Mouse (Mus musculus) forebrain, embryonic 13.5 days (tissue): ENCODE results near the gene Slc16a2. TPM values are rescaled to one million over a fixed set of nuclear protein-coding genes. Genes with fewer than 3 reads are reported as not detected.

Experiments used
- ATAC-seq: fragments of 200-750 bp; cut with Nextera tagmentation; 2 replicates; pipeline ENCODE4 v1.8.0; 2017
- H3K27ac ChIP-seq: fragments of 300-500 bp; sonication (generic); 2 replicates; pipeline ENCODE4 v1.5.1; 2015; ENCODE audit warnings: inconsistent platforms, mild to moderate bottlenecking, moderate library complexity
- H3K27me3 ChIP-seq: fragments of 300-500 bp; sonication (generic); 2 replicates; pipeline ENCODE4 v1.6.1; 2015; ENCODE audit warnings: mild to moderate bottlenecking, inconsistent platforms
- H3K36me3 ChIP-seq: fragments of 300-500 bp; sonication (generic); 2 replicates; pipeline ENCODE4 v1.6.1; 2015; ENCODE audit warnings: mild to moderate bottlenecking, inconsistent platforms; ENCODE audit not compliant: poor library complexity, severe bottlenecking
- H3K4me1 ChIP-seq: fragments of 300-500 bp; sonication (generic); 2 replicates; pipeline ENCODE4 v1.6.1; 2015; ENCODE audit warnings: inconsistent platforms
- H3K4me2 ChIP-seq: fragments of 300-500 bp; sonication (generic); 2 replicates; pipeline ENCODE4 v1.6.1; 2015; ENCODE audit warnings: inconsistent platforms, mild to moderate bottlenecking, moderate library complexity
- H3K4me3 ChIP-seq: fragments of 300-500 bp; sonication (generic); 2 replicates; pipeline ENCODE4 v1.5.1; 2015; ENCODE audit warnings: mild to moderate bottlenecking, inconsistent platforms
- H3K9ac ChIP-seq: fragments of 300-500 bp; sonication (generic); 2 replicates; pipeline ENCODE4 v1.6.1; 2015; ENCODE audit warnings: mild to moderate bottlenecking, inconsistent platforms
- H3K9me3 ChIP-seq: fragments of 300-500 bp; sonication (generic); replicated peaks from 2 replicates; pipeline ENCODE4 v1.6.1; 2016; ENCODE audit warnings: inconsistent platforms
- WGBS: fragments of 180-500 bp; shearing (Covaris S2); methylation state at CpG from one replicate; pipeline ENCODE4 v1.1.7; 2015; 5-methylcytosine and 5-hydroxymethylcytosine counted together
- polyA plus RNA-seq: library from polyadenylated mRNA; unstranded; fragments of >200 nt; fragmentation: Nextera tagmentation; extraction: Ambion mirVana; gene quantifications from 2 replicates; pipeline ENCODE4 v1.2.1, GENCODE M21; 2015

The Slc16a2 gene
- polyA plus RNA-seq, 1 experiment from 2014 or later: 14.4 TPM

GRCm38 (mm10) chrX:103796961-103797360 lies 24.8 kb downstream of the Slc16a2 start:
- ATAC-seq: no peak
- Histone ChIP-seq H3K4me2 (no peak overlapping the region), H3K4me1 (no peaks in the 10 kb centered on the region), H3K9me3 (no peaks in the 10 kb centered on the region), H3K36me3 (no peaks in the 10 kb centered on the region), H3K27me3 (peaks cover 58% of the 10 kb centered on the region), H3K4me3 (no peak overlapping the region), H3K27ac (no peak overlapping the region), H3K9ac (no peak overlapping the region)
- 85% methylated on average over 1 of the region's 1 CpGs for WGBS

GRCm38 (mm10) chrX:103795506-103795905 lies 26.3 kb downstream of the Slc16a2 start:
- no peak for ATAC-seq
- H3K4me1 ChIP-seq: no peaks in the 10 kb centered on the region

GRCm38 (mm10) chrX:103791329-103791728 lies 30.5 kb downstream of the Slc16a2 start:
- Histone ChIP-seq H3K4me2 (no peak overlapping the region), H3K4me1 (no peaks in the 10 kb centered on the region), H3K36me3 (no peaks in the 10 kb centered on the region), H3K9me3 (no peaks in the 10 kb centered on the region), H3K27me3 (peaks cover 37% of the 10 kb centered on the region), H3K27ac (no peak overlapping the region), H3K9ac (no peak overlapping the region), H3K4me3 (no peak overlapping the region)
- no peak for ATAC-seq
- WGBS: 87% methylated on average over 2 of the region's 2 CpGs

More at GRCm38 (mm10) chrX:103795506-103795905, 26.3 kb downstream of the Slc16a2 start:
- Histone ChIP-seq H3K9ac (no peak overlapping the region), H3K27me3 (peaks cover 68% of the 10 kb centered on the region), H3K9me3 (no peaks in the 10 kb centered on the region), H3K27ac (no peak overlapping the region), H3K4me2 (no peak overlapping the region), H3K4me3 (no peak overlapping the region), H3K36me3 (no peaks in the 10 kb centered on the region)
- WGBS: 82% methylated on average over 5 of the region's 5 CpGs

GRCm38 (mm10) chrX:103785681-103786080 lies 36.1 kb downstream of the Slc16a2 start:
- Histone ChIP-seq H3K9ac (no peak overlapping the region), H3K27me3 (peaks cover 32% of the 10 kb centered on the region; the same call in 1 of the 2 replicates), H3K4me2 (no peak overlapping the region), H3K4me1 (no peaks in the 10 kb centered on the region), H3K36me3 (no peaks in the 10 kb centered on the region), H3K9me3 (no peaks in the 10 kb centered on the region), H3K27ac (no peak overlapping the region), H3K4me3 (no peak overlapping the region)
- ATAC-seq: no peak
- 77% methylated on average over 2 of the region's 2 CpGs for WGBS

DNA sequence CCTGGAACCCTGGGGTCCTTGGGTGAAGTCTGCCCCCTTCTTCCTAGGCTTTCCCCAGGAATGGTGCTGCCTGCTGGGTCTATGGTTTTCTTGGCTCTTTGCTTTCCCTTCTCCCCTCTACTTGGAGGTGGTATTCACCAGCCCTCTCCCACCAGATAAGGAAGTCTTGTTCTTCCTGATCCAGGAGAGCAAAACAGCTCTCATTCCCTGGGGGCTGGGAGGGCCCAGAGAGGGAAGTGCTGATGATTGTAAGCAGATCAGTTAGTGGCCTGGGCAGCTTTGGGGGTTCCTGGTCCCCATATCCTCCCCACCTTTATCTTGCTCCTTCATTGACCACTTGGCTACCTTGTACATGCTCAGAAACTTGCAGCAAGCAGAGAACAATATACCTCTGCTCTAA lies 45.4 kb downstream of the Slc16a2 start:
- H3K9ac ChIP-seq: no peak overlapping the region
- H3K4me3 ChIP-seq: no peak overlapping the region
- no peaks in the 10 kb centered on the region for H3K9me3 ChIP-seq
- H3K36me3 ChIP-seq: no peaks in the 10 kb centered on the region
- no peak overlapping the region for H3K27ac ChIP-seq
- peaks cover 54% of the 10 kb centered on the region for H3K27me3 ChIP-seq
- H3K4me1 ChIP-seq: no peaks in the 10 kb centered on the region
- no peak overlapping the region for H3K4me2 ChIP-seq
- ATAC-seq: no peak

DNA sequence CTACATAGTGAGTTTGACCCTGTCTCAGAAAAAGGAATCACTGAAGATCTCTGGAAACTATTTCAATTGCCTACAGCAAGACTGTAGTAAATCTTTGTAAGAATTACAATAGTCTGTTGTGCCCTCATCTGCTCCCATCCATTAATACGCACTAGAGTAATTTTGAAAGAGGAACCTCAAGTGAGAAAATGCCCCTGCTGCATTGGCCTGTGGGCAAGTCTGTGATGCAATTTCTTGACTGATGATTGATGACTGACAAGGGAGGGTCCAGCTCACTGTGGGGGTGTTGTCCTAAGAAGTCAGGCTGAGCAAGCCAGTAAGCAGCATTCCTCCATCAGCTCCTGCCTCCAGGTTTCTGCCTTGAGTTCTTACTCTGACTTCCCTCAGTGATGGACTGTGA lies 75.6 kb downstream of the Slc16a2 start:
- Histone ChIP-seq H3K4me3 (no peak overlapping the region), H3K9ac (no peak overlapping the region), H3K9me3 (no peaks in the 10 kb centered on the region), H3K4me2 (no peak overlapping the region), H3K27ac (no peak overlapping the region), H3K4me1 (peaks cover 15% of the 10 kb centered on the region), H3K27me3 (peaks cover 47% of the 10 kb centered on the region), H3K36me3 (no peaks in the 10 kb centered on the region)
- 87% methylated on average over 1 of the region's 1 CpGs for WGBS
- no peak for ATAC-seq

DNA sequence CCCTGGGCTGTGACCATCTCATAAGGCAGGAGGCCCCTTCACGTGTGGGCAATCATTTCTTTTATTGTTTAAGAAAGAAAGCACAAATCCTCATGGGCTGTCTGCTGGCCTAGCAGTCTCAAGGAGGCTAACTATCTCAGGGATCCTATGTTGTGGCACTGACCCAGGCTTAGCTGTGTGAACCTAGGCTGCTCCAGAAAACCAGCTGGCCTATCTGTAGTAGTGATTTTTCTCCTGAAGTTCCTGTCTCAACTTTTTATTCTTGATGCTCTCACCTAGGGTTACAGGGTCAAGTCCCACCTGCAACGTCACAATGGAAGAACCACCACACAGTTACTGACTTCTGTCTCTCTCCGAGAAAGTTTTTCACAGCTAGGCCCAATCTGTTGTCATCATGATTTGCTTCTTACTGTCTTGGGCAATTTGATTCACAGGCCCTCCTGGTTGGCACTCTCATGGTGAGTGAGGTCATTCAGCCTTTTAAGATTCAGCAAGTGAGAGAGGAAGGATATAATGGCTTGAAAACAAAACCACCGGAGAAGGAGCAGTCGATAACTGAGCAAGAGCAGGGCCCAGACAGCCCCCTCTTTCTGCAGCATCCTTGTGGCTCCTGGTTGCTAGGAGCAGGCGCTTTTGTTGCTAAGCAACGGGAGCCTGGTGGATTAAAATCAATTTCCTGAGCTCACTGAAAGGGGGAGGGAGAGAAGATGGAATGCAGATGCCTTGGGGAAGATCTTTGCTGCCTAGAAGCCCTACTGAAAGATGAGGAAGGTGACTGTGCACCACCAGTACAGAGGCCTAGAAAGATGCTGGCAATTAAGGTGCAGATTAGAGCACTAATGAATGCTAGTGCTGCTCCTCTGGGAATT lies 77.4 kb downstream of the Slc16a2 start:
- peak overlapping the region; percentile 55 for H3K27ac ChIP-seq
- WGBS: 21% methylated on average over 7 of the region's 7 CpGs

DNA sequence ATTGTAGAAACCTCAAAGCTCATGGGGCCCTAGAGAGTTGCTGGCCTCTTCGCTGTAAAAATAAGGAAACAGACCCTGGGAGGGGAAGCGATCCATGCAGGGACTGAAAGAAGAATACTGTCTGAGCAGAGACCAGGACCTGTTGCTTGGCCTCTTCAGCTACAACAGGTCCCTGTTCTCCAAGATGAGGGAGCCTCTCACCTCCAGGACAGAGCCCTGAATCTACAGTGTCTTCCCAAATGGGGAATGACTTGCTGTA lies 79.8 kb downstream of the Slc16a2 start:
- ATAC-seq: no peak
- Histone ChIP-seq H3K36me3 (no peaks in the 10 kb centered on the region), H3K4me3 (no peak overlapping the region), H3K4me2 (no peak overlapping the region), H3K9me3 (no peaks in the 10 kb centered on the region), H3K4me1 (peaks cover 15% of the 10 kb centered on the region), H3K9ac (no peak overlapping the region), H3K27ac (no peak overlapping the region), H3K27me3 (peaks cover 68% of the 10 kb centered on the region)
- WGBS: 76% methylated on average over 2 of the region's 2 CpGs

More for the DNA sequence above, 77.4 kb downstream of the Slc16a2 start:
- no peaks in the 10 kb centered on the region for H3K9me3 ChIP-seq
- peaks cover 61% of the 10 kb centered on the region for H3K27me3 ChIP-seq
- no peaks in the 10 kb centered on the region for H3K36me3 ChIP-seq
- peak overlapping the region; percentile 6; the same call in 1 of the 2 replicates for H3K4me2 ChIP-seq
- no peak overlapping the region for H3K9ac ChIP-seq
- H3K4me3 ChIP-seq: no peak overlapping the region
- peak; percentile 97 for ATAC-seq
- H3K4me1 ChIP-seq: peaks cover 15% of the 10 kb centered on the region

- Histone ChIP-seq H3K27ac (no peak overlapping the region), H3K9ac (no peak overlapping the region), H3K4me3 (no peak overlapping the region), H3K4me1 (peaks cover 15% of the 10 kb centered on the region), H3K27me3 (peaks cover 67% of the 10 kb centered on the region), H3K4me2 (no peak overlapping the region), H3K9me3 (no peaks in the 10 kb centered on the region), H3K36me3 (no peaks in the 10 kb centered on the region)
- WGBS: 72% methylated on average over 6 of the region's 13 CpGs
- ATAC-seq: no peak
Measured at GRCm38 (mm10) chrX:103741215-103742056, 80.3 kb downstream of the Slc16a2 start.

- no peak overlapping the region for H3K9ac ChIP-seq
- H3K4me3 ChIP-seq: no peak overlapping the region
- H3K36me3 ChIP-seq: no peaks in the 10 kb centered on the region
- H3K27ac ChIP-seq: no peak overlapping the region
- 81% methylated on average over 7 of the region's 7 CpGs for WGBS
- no peak overlapping the region for H3K4me2 ChIP-seq
- peaks cover 73% of the 10 kb centered on the region for H3K27me3 ChIP-seq
- H3K4me1 ChIP-seq: no peaks in the 10 kb centered on the region
- H3K9me3 ChIP-seq: no peaks in the 10 kb centered on the region
- no peak for ATAC-seq
Measured at GRCm38 (mm10) chrX:103734041-103734625, 87.7 kb downstream of the Slc16a2 start.

DNA sequence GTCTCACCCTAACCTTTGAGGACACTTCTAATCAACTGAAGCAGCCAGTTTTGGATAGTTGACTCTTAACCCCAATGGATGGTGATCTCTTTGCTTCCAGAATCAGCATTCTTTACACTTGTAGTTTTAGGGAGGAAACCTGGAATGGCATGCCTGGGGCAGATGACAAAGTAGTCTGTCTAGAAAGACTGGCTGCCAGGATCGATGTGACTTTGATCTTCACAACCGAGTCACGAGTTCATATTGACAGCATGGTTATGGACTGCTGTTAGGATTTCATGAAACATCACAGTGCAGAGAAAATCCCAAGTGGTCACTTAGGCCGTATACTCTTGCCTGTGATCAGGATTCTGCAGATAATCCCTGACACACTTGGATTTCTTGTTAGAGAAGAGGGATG lies 88.7 kb downstream of the Slc16a2 start:
- H3K9me3 ChIP-seq: no peaks in the 10 kb centered on the region
- no peaks in the 10 kb centered on the region for H3K4me1 ChIP-seq
- H3K36me3 ChIP-seq: no peaks in the 10 kb centered on the region
- H3K4me2 ChIP-seq: no peak overlapping the region
- no peak overlapping the region for H3K9ac ChIP-seq
- WGBS: 85% methylated on average over 4 of the region's 4 CpGs
- no peak for ATAC-seq
- peaks cover 71% of the 10 kb centered on the region for H3K27me3 ChIP-seq
- H3K4me3 ChIP-seq: no peak overlapping the region
- H3K27ac ChIP-seq: no peak overlapping the region

- Histone ChIP-seq H3K4me3 (no peak overlapping the region), H3K27me3 (peaks cover 66% of the 10 kb centered on the region), H3K9me3 (no peaks in the 10 kb centered on the region)
Measured at GRCm38 (mm10) chrX:103732033-103732703, 89.6 kb downstream of the Slc16a2 start.

More at GRCm38 (mm10) chrX:103732033-103732703, 89.6 kb downstream of the Slc16a2 start:
- H3K36me3 ChIP-seq: no peaks in the 10 kb centered on the region
- 81% methylated on average over 4 of the region's 4 CpGs for WGBS
- H3K4me1 ChIP-seq: no peaks in the 10 kb centered on the region
- no peak for ATAC-seq
- H3K27ac ChIP-seq: no peak overlapping the region
- no peak overlapping the region for H3K4me2 ChIP-seq
- H3K9ac ChIP-seq: no peak overlapping the region
